Mouse (Mus musculus) thymus, adult 2 months (tissue): ENCODE measurements around the gene Slc39a3. TPM values are rescaled to one million over a fixed set of nuclear protein-coding genes. Genes with fewer than 3 reads are reported as not detected.

Experiments
- DNase-seq: peaks from one replicate; pipeline ENCODE4 v3.0.0; 2021
- H3K27ac ChIP-seq: fragments of 200-500 bp; 2 replicates; pipeline ENCODE4 v1.5.1; 2012; ENCODE audit warnings: low read length, control low read depth; ENCODE audit not compliant: control insufficient read depth, insufficient read depth
- H3K27me3 ChIP-seq: fragments of 200-500 bp; 2 replicates; pipeline ENCODE4 v1.6.1; 2012; ENCODE audit warnings: mild to moderate bottlenecking, low read length, moderate library complexity, mixed read lengths; ENCODE audit not compliant: control insufficient read depth, insufficient read depth
- H3K36me3 ChIP-seq: fragments of 200-500 bp; 2 replicates; pipeline ENCODE4 v1.6.1; 2012; ENCODE audit warnings: mild to moderate bottlenecking, low read length, moderate library complexity; ENCODE audit not compliant: control insufficient read depth, insufficient read depth
- H3K4me1 ChIP-seq: fragments of 200-500 bp; replicated peaks from 2 replicates; pipeline ENCODE4 v1.6.1; 2012; ENCODE audit warnings: low read length; ENCODE audit not compliant: control insufficient read depth, insufficient read depth
- H3K4me3 ChIP-seq: fragments of 200-500 bp; 2 replicates; pipeline ENCODE4 v1.5.1; 2012; ENCODE audit warnings: mild to moderate bottlenecking, low read length, control low read depth, moderate library complexity; ENCODE audit not compliant: control insufficient read depth, insufficient read depth
- CTCF ChIP-seq: fragments of 200-500 bp; IDR thresholded peaks from 2 replicates; pipeline ENCODE4 v1.5.1; 2012; ENCODE audit warnings: mild to moderate bottlenecking, control low read depth, low read length, moderate library complexity, borderline replicate concordance; ENCODE audit not compliant: control insufficient read depth, poor library complexity, insufficient read depth; ENCODE audit errors: extremely low read depth
- POLR2A ChIP-seq: fragments of 200-500 bp; IDR thresholded peaks from 2 replicates; pipeline ENCODE4 v1.6.1; 2012; ENCODE audit warnings: mild to moderate bottlenecking, low read length, control low read depth, moderate library complexity; ENCODE audit not compliant: control insufficient read depth, poor library complexity, insufficient read depth; ENCODE audit errors: extremely low read depth
- WGBS: fragments of 180-500 bp; shearing (Covaris S2); methylation state at CpG from one replicate; pipeline ENCODE4 v1.1.7; 2018; 5-methylcytosine and 5-hydroxymethylcytosine counted together
- polyA plus RNA-seq: library from polyadenylated mRNA; depleted of rRNA; stranded (reverse); fragments of >200 nt; gene quantifications from 2 replicates; pipeline ENCODE4 v1.2.3, GENCODE M21; 2012

Gene Slc39a3
- polyA plus RNA-seq, 1 experiment, result 52.7 TPM

DNA sequence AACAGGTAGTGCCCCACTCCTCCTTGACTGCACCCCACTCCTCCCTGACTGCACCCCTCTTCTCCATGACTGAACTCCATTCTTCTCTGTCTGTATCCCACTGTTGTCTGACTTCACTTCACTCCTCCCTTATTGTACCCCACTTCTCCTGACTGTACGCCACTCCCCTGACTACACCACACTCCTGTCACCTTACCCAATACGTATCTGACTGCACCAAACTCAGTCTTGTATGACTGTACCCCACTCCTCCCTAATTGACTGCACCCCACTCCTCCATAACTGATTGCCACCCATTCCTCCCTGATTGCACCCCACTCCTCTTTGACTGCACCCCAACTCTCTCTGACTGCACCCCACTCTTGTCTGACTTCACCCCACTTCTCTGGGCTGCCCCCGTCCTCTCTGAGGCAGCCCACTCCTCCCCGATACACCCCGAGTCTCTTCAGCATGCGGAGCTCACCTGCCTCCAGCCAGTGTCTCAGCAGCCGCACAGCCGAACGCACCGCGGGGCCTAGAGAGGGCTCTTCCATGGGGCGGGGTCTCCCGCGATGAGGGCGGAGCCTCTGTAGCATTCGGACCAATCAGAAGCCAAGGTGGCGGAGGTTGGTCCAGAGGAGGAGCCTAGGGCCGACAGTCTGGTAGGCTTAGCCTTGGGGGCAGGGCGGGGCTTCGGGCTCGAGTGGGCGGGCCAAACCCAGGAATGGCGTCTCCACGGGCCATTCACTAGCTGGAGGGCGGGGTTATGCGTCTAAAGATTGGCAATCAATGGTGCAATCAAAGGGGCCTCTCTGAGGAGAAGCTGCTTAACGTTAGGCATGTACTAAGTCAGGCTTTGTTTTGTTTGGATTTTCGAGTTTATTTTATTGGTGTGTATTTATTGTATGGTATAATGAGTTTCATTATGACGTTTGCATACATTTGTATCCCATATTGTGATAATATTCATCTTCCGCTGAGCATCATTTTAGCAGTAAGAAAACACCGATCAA is 22.5 kb downstream of the Slc39a3 start, which contains the start of gene Gng7:
TSS of gene Gng7 (minus strand) at position 553 of the 992 bp plus-strand sequence.
- H3K27ac ChIP-seq, result no peak within 1 kb of the TSS
- no peaks in the 10 kb centered on the region for H3K27me3 ChIP-seq
- H3K36me3 ChIP-seq, result no peaks in the 10 kb centered on the region
- peak; percentile 80 for DNase-seq
- no peak for TF ChIP-seq POLR2A
- no peak for TF ChIP-seq CTCF
- no peak within 1 kb of the TSS for H3K4me3 ChIP-seq
- H3K4me1 ChIP-seq, result peaks cover 4% of the 10 kb centered on the region; the same call in 1 of the 2 replicates
- WGBS, result 12% methylated on average over 31 of the region's 31 CpGs

DNA sequence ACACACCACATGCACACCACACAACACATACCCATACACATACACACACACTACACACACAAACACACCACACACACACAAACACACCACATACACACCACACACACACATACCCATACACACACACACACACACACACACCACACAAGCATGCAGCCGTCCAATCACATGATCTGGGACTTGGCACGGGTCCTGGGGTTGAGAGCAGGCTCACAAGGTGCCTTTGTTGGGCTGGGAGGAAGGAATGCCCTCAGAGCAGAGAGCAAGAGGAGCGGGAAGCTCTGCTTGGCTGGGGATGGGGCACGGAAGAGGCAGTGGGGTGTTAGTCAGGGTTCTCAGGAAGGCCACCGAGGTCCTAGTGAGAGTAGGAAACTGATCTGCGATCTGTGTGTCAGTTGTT is 26.4 kb downstream of the Slc39a3 start:
- TF ChIP-seq CTCF (no peak), POLR2A (no peak)
- no peaks in the 10 kb centered on the region for H3K27me3 ChIP-seq
- no peak for DNase-seq
- no peaks in the 10 kb centered on the region for H3K36me3 ChIP-seq
- no peak overlapping the region for H3K27ac ChIP-seq
- H3K4me1 ChIP-seq, result peaks cover 4% of the 10 kb centered on the region; the same call in 1 of the 2 replicates
- 87% methylated on average over 6 of the region's 6 CpGs for WGBS
- H3K4me3 ChIP-seq, result no peak overlapping the region

DNA sequence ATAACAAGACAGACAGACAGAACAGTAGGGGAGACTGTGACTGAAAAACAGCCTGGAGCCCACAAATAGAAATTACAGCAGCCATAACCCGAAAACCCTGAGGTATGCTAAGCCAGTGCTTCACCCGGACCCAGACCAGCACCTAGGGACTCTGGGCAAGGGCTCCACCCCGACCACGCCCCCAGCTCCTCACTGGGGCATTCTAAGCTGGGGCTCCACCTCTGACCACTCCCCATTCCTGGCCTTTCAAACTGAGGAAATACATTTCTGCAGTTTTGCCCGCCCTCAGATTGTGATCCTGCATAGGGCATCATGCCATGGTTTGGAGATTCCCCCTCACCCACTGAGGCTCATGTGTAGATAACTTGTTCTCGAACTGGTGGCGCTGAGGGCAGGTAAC is 30.0 kb downstream of the Slc39a3 start:
- no peak for DNase-seq
- TF ChIP-seq POLR2A, result no peak
- TF ChIP-seq CTCF, result no peak
- WGBS, result 53% methylated on average over 7 of the region's 7 CpGs

DNA sequence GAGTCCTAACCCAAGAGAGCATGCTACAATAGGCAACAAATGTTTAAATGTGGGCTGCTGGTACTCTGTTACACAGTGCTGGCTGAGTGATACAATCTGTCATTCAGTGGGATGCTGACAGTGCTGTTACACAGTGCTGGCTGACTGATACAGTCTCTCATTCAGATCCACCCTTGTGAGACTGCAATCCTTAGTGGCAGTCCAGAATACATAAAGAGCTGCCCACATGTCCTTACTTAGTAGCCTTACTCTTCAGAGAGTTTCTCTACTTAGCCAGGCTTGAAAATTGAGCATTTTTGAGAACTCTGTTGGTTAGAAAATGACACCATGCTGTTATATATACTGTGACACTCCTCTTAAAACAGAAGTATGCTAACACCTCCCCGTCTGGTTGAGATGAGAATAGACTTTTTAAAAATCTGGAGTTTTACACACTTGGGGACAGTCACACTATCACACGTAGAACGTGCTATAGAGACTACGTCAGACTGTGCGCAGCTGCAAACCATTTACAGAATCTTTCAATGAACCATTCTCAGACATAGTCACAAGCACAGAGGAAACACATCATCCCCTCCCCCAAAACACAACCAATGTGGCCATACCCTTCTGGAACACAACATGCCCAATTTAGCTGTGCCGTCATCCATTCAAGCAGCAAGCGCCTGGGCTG is 31.1 kb downstream of the Slc39a3 start:
- TF ChIP-seq POLR2A, result no peak
- no peak for TF ChIP-seq CTCF
- WGBS, result 97% methylated on average over 7 of the region's 7 CpGs
- Histone ChIP-seq H3K4me1 (no peaks in the 10 kb centered on the region), H3K27me3 (no peaks in the 10 kb centered on the region), H3K27ac (no peak overlapping the region), H3K36me3 (no peaks in the 10 kb centered on the region), H3K4me3 (no peak overlapping the region)
- DNase-seq, result no peak

More for the DNA sequence above, 30.0 kb downstream of the Slc39a3 start:
- H3K27ac ChIP-seq, result no peak overlapping the region
- H3K27me3 ChIP-seq, result no peaks in the 10 kb centered on the region
- H3K4me1 ChIP-seq, result no peaks in the 10 kb centered on the region
- H3K36me3 ChIP-seq, result no peaks in the 10 kb centered on the region
- H3K4me3 ChIP-seq, result no peak overlapping the region

DNA sequence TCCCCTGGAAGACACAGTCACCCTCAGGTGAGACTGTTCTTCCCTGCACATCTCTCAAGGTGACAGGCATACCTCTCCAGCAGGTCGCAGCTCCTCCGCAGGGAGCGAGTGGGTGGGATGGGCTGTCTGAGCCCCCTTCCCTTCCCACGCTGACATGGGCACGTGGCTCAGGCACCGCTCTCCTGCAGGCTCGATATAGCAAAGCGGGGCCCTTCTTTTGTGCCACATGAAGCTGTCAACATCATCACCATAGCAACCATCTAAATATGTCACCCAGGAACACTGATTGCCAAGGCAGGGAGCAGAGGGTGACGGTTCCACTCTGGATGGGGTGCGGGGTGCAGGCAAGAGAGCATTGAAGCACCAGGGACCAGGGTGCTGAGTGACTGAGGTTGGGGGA is 36.1 kb downstream of the Slc39a3 start:
- 83% methylated on average over 10 of the region's 10 CpGs for WGBS
- no peak for TF ChIP-seq POLR2A
- no peak for TF ChIP-seq CTCF
- DNase-seq, result no peak
- H3K27ac ChIP-seq, result no peak overlapping the region
- no peaks in the 10 kb centered on the region for H3K27me3 ChIP-seq
- no peaks in the 10 kb centered on the region for H3K36me3 ChIP-seq
- H3K4me1 ChIP-seq, result peaks cover 4% of the 10 kb centered on the region
- no peak overlapping the region for H3K4me3 ChIP-seq

DNA sequence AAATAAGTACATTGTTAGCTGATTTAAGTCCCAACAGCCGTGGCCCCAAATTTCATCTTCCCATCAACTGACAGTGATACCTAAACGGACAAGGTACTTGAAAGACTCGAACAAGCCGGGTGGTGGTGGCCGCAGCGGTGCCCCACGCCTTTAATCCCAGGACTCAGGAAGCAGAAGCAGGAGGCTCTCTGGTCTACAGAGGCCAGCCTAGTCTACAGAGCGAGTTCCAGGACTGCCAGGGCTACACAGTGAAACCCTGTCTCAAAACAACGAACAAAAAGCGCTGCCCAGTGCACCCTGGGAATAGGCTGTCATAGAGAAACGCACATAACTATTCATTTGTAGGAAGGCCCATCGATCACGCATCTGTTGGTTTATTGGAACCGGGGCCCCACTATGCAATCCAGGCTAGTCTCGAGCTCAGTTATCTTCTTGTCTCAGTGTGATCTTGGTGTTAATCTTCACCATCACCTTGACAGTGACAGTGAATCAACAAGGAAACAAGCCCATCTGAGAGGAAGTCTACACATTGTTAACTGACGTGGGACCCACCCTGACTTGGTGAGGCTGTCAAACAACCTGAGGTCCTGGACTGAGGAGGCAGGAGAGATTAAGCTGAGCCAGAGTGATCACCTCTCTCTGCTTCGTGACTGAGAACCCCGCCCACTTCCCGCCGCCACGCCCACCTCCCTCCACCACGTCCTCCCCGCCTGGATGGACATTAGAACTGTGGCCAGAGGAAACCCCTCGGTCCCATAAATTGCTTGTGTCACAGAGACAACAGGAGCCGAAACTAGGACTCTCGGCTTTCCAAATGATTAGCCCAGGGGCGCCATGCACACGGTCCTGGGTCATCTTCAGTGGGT is 36.8 kb downstream of the Slc39a3 start:
- H3K4me1 ChIP-seq, result peaks cover 4% of the 10 kb centered on the region
- 45% methylated on average over 28 of the region's 28 CpGs for WGBS

More for the DNA sequence above, 36.8 kb downstream of the Slc39a3 start:
- H3K36me3 ChIP-seq, result no peaks in the 10 kb centered on the region
- no peaks in the 10 kb centered on the region for H3K27me3 ChIP-seq
- no peak overlapping the region for H3K4me3 ChIP-seq
- TF ChIP-seq POLR2A (no peak), CTCF (no peak)
- no peak overlapping the region for H3K27ac ChIP-seq
- no peak for DNase-seq
